Mouse (Mus musculus) liver, embryonic 14.5 days (tissue): ENCODE measurements at regions not wholly inside any gene's neighbourhood (a gene's known extent, or its start where the extent isn't known, plus 50 kb on each side); places are given as distances from the start of the nearest gene placed in this dataset.

Source experiments
- ATAC-seq: fragments of 200-750 bp; cut with Nextera tagmentation; 2 replicates; pipeline ENCODE4 v1.8.0; 2017; ENCODE audit warnings: moderate number of reproducible peaks, mild to moderate bottlenecking, moderate library complexity; ENCODE audit not compliant: insufficient read depth
- DNase-seq, 3 experiments: peaks; one replicate each; pipeline ENCODE4 v3.0.0-alpha.2; 2012 to 2013; ENCODE audit warnings: low read depth in 3 of 3, low spot score in 3 of 3
- H3K27ac ChIP-seq: fragments of 300-500 bp; sonication (generic); 2 replicates; pipeline ENCODE4 v1.5.1; 2014; ENCODE audit warnings: moderate library complexity, mild to moderate bottlenecking, control low read depth, inconsistent platforms
- H3K27me3 ChIP-seq: fragments of 300-500 bp; sonication (generic); 2 replicates; pipeline ENCODE4 v1.6.1; 2014; ENCODE audit warnings: mild to moderate bottlenecking, low read length, moderate library complexity; ENCODE audit not compliant: control insufficient read depth, insufficient read depth
- H3K36me3 ChIP-seq: fragments of 300-500 bp; sonication (generic); replicated peaks from 2 replicates; pipeline ENCODE4 v1.6.1; 2014; ENCODE audit warnings: low read depth; ENCODE audit not compliant: control insufficient read depth, insufficient read depth
- H3K4me1 ChIP-seq, 2 experiments: fragments of 200-500 bp in 1 of 2; fragments of 300-500 bp in 1 of 2; sonication (generic) in 1 of 2; replicated peaks; 2 replicates each; pipeline ENCODE4 v1.6.1; 2012 to 2014; ENCODE audit warnings: antibody characterized with exemption in 1 of 2, inconsistent platforms in 1 of 2, low read length in 1 of 2; ENCODE audit not compliant: control insufficient read depth in 2 of 2, insufficient read depth in 2 of 2
- H3K4me2 ChIP-seq: fragments of 300-500 bp; sonication (generic); 2 replicates; pipeline ENCODE4 v1.6.1; 2014; ENCODE audit warnings: low read depth, mild to moderate bottlenecking, control low read depth, moderate library complexity
- H3K4me3 ChIP-seq, 2 experiments: fragments of 200-500 bp in 1 of 2; fragments of 300-500 bp in 1 of 2; sonication (generic) in 1 of 2; 2 replicates each; pipeline ENCODE4 v1.5.1; 2012 to 2014; ENCODE audit warnings: low read depth in 2 of 2, low read length in 2 of 2, mild to moderate bottlenecking in 2 of 2, control low read depth in 1 of 2, inconsistent platforms in 1 of 2, moderate library complexity in 1 of 2; ENCODE audit not compliant: insufficient read depth in 1 of 2
- H3K9ac ChIP-seq: fragments of 300-500 bp; sonication (generic); replicated peaks from 2 replicates; pipeline ENCODE4 v1.6.1; 2014; ENCODE audit warnings: mild to moderate bottlenecking, control low read depth, moderate library complexity
- H3K9me3 ChIP-seq: fragments of 300-500 bp; sonication (generic); 2 replicates; pipeline ENCODE4 v1.6.1; 2016; ENCODE audit warnings: low read length, mixed read lengths; ENCODE audit not compliant: control insufficient read depth
- CTCF ChIP-seq: IDR thresholded peaks from 2 replicates; pipeline ENCODE4 v1.5.1; 2016; ENCODE audit warnings: antibody characterized with exemption, low read depth, control low read depth
- EP300 ChIP-seq: IDR thresholded peaks from 2 replicates; pipeline ENCODE4 v1.6.1; 2016; ENCODE audit warnings: antibody characterized with exemption, low read depth
- WGBS: fragments of 180-500 bp; shearing (Covaris S2); extraction: QIAGEN DNeasy Blood & Tissue Kit; methylation state at CpG from one replicate; pipeline ENCODE4 v1.1.7; 2014; ENCODE audit not compliant: insufficient replicate concordance; 5-methylcytosine and 5-hydroxymethylcytosine counted together

DNA sequence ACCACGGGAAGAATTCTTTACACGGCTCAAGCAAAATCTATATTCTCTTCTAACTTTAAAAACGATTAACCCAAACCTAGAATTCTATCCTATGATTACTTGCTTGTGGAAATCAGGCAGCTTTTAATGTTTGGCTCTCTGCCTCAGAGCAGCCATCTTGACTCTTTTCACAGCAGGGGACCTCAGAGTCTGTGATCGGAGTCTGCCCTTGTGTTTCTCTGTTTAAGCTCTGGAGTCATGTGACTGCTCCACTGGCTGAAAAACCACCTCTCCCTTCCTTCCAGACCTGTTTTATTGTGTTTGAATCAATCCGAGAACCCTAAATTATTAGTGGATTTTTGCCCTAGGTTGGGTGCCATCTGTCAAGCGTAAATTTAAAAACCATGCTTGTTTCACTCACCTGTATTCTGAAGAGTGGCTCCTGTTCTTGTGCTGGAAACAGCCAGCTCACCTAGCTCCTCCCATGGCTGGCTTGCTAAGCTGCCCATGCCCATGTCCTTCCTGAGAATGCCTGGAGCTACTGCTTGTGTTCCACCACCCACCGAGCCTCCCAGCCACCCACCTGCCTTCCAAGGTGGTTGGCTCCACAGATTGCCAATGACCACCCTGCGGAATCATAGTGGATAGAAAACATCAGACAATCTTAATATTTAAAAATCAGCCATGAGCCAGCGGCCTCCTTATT, 62.6 kb downstream of the Perp start:
- no peak for TF ChIP-seq CTCF
- no peak for TF ChIP-seq EP300
- no peak overlapping the region for H3K27ac ChIP-seq
- no peak overlapping the region for H3K9ac ChIP-seq
- DNase-seq (no peak), ATAC-seq (no peak)
- H3K9me3 ChIP-seq = no peaks in the 10 kb centered on the region
- WGBS = 68% methylated on average over 9 of the region's 9 CpGs
- no peaks in the 10 kb centered on the region for H3K27me3 ChIP-seq
- no peak overlapping the region for H3K4me2 ChIP-seq
- H3K4me3 ChIP-seq = no peak overlapping the region
- H3K36me3 ChIP-seq = no peaks in the 10 kb centered on the region
- H3K4me1 ChIP-seq = no peaks in the 10 kb centered on the region

DNA sequence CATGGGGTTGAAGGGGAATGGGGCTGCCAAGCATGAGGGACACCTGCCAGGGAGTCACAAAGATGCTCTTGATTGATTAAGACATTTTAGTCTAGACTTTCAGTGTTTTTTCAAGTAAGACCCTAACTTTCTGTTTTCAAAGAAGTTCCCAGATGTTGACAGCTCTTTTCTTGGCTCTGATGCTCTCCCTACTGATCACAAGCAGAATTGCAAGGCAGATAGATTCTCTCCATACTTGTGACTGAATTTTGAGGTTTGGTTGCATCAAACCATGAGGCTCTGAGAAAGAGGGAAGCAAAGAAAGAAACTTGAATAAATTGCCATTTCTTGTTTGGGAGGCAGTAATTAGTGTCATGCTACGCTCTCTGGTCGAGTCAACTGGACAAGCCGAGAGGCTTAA, 64.5 kb downstream of the Perp start:
- WGBS = 64% methylated on average over 3 of the region's 3 CpGs
- no peaks in the 10 kb centered on the region for H3K36me3 ChIP-seq
- no peak overlapping the region for H3K4me2 ChIP-seq
- no peak overlapping the region for H3K4me3 ChIP-seq
- no peak for ATAC-seq
- TF ChIP-seq CTCF (no peak), EP300 (no peak)
- DNase-seq = no peak
- no peaks in the 10 kb centered on the region for H3K4me1 ChIP-seq
- no peaks in the 10 kb centered on the region for H3K9me3 ChIP-seq
- H3K27me3 ChIP-seq = no peaks in the 10 kb centered on the region
- H3K9ac ChIP-seq = no peak overlapping the region
- no peak overlapping the region for H3K27ac ChIP-seq

DNA sequence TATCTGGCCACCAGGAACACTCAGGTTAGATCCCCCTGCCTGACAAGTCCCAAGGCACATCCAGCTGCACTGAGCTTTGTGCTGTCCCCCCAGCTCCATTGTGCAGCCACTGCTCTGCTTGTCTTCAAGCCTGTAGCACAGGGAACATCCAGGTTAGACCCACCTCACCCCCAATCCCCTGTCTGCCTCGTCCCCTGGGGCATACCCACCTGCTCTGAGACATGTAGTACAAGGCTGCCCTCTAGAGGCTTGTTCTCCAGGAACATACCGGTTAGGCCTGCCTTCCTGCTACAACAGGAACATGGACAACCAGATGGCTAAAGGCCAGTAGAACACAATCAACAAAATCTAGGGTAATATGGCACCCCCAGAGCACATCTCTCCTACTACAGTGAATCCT, 66.1 kb downstream of the Perp start:
- Histone ChIP-seq H3K4me1 (no peaks in the 10 kb centered on the region), H3K27me3 (no peaks in the 10 kb centered on the region), H3K36me3 (no peaks in the 10 kb centered on the region), H3K4me2 (no peak overlapping the region), H3K4me3 (no peak overlapping the region), H3K9ac (no peak overlapping the region), H3K9me3 (no peaks in the 10 kb centered on the region), H3K27ac (no peak overlapping the region)
- 3% methylated on average over 2 of the region's 2 CpGs for WGBS
- no peak for DNase-seq
- TF ChIP-seq CTCF (peak; percentile 69), EP300 (no peak)
- no peak for ATAC-seq

DNA sequence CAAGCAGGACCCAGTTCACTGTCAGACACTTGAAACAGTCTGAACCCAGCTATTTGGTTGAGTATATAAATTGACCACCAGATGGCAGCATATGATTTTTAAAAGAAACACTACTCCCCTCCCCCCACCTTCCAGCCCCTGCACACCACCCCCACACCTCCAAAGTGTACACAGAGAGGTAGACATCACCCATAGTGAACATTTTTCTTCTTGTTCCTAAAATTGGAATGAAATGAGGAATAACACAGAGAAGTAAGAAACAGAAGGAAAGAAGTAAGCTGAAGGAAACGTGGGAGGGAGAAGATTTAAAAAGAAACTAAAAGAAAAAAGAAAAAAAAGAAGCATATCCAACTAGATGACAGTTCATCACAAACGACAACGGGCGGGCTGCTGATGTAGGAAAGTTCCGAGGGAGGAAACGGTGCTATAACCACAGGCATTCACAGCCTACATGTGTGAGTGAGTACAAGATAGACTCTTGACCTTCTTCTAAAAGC, 72.3 kb downstream of the Perp start:
- no peaks in the 10 kb centered on the region for H3K27me3 ChIP-seq
- no peak overlapping the region for H3K4me3 ChIP-seq
- no peak overlapping the region for H3K4me2 ChIP-seq
- H3K9me3 ChIP-seq = no peaks in the 10 kb centered on the region
- TF ChIP-seq CTCF (peak; percentile 24; the same call in 1 of the 2 replicates), EP300 (no peak)
- H3K4me1 ChIP-seq = no peaks in the 10 kb centered on the region
- WGBS = 10% methylated on average over 6 of the region's 6 CpGs
- no peak overlapping the region for H3K9ac ChIP-seq
- no peaks in the 10 kb centered on the region for H3K36me3 ChIP-seq
- no peak for DNase-seq
- H3K27ac ChIP-seq = no peak overlapping the region
- no peak for ATAC-seq

DNA sequence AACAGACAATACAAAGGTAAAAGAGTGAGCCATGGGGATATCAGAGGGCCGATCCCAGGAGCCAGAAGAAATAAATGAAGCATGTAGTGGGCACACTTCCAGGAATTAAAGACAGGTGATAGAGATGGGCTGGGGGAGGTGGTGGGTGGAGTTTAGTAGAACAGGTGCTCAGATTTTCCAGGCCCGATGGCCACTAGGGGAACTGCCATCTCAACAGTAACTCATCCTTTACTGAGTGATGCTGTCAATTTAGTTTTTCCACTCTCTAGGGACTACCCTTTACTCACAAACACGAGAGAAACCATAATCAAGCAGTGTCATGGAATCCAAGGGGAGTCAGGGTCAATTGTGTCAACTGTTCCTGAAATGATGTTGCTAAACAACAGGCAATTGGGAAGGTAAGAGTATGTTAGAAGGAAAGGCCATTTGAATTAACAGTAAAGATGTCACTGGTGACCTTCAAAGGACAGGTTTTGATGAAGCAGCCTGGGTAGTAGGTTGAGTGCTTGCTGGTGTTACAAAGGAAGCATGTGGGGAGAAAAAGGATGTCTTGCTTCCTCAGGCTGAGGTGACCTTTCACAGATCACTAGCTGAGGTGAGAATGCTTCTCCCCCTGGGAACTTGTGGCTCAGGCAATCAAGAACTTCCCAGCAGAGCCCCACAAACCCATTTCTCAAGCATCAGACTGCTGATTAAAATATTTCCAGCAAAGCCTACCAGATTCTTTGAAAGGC, 78.4 kb downstream of the Perp start:
- no peak for TF ChIP-seq EP300
- TF ChIP-seq CTCF = no peak
- DNase-seq (no peak), ATAC-seq (no peak)
- no peaks in the 10 kb centered on the region for H3K9me3 ChIP-seq
- H3K9ac ChIP-seq = no peak overlapping the region
- no peaks in the 10 kb centered on the region for H3K36me3 ChIP-seq
- H3K4me1 ChIP-seq = 0 out of 4 replicates have a peak, but pooled peaks cover 0 to 2% of the 10 kb centered on the region in 2 experiments
- H3K4me3 ChIP-seq = no peak overlapping the region
- no peak overlapping the region for H3K27ac ChIP-seq
- 48% methylated on average over 3 of the region's 3 CpGs for WGBS
- H3K27me3 ChIP-seq = no peaks in the 10 kb centered on the region
- H3K4me2 ChIP-seq = no peak overlapping the region
